Comparison of ENCODE assay signal across 8 mouse cellular contexts in the genomic region with DNA sequence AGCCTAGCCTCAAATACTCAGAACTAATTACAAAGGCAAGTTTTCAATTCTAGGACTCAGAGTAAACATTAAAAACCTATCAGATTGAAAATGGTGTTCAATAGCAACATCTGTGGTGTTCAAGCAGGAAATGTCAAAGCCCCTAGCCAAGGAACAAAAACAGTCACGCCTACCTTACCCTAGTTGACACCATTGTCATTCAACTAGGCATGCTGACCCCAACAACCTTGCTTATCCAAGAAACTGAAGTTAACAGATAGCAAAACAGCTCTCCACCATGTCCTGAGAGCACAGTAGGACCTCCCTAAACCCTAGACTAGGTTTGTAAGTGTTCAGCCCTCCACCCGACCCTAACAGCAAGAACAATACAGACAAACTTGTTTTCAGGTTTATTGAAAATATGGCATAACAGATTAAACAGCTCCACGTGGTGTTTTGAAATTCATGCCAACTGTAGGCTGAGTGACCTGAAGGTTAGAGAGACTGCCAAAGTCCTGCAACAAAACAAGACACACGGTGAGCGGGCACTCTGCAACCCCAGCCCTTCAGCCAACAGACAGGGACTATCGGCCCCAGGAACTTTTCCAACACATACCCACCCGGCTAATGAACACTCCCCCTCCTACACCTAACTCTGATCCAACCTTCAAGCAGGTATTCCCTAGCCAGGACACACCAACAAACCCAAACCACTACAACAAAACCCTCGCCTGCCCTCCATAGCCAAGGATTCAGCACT. TPM values are rescaled to one million over a fixed set of nuclear protein-coding genes. Genes with fewer than 3 reads are reported as not detected.
DNase-seq lines count a peak whose midpoint lies in the region; ATAC-seq and TF ChIP-seq lines count a peak whose summit lies in the region.

No protein-coding gene starts in this region.

- no peaks in the 10 kb centered on the region for H3K9me3 ChIP-seq in megakaryocyte, embryonic 14.5 days
- H3K9me3 ChIP-seq in forebrain, embryonic 16.5 days (ENCODE audit: control insufficient read depth, low read length): no peaks in the 10 kb centered on the region
- H3K9me3 ChIP-seq in limb, embryonic 14.5 days (ENCODE audit: control insufficient read depth, low read length): no peaks in the 10 kb centered on the region
- no peaks in the 10 kb centered on the region for H3K9me3 ChIP-seq in stomach, embryonic 16.5 days (replicated peaks; ENCODE audit: control insufficient read depth, low read length)

- peak overlapping the region; percentile 94; the same call in 1 of the 2 replicates for H3K9ac ChIP-seq in forebrain, embryonic 16.5 days (replicated peaks; ENCODE audit: low read depth, low read length)
- H3K9ac ChIP-seq in limb, embryonic 14.5 days (ENCODE audit: low read depth, low read length, severe bottlenecking): peak overlapping the region; percentile 97; the same call in 1 of the 2 replicates
- H3K9ac ChIP-seq in stomach, embryonic 16.5 days (ENCODE audit: low read length): peak overlapping the region; percentile 90

- ATAC-seq in megakaryocyte, adult 5-6 weeks (ENCODE audit: poor library complexity, severe bottlenecking): no peak
- no peak for ATAC-seq in forebrain, embryonic 16.5 days
- ATAC-seq in limb, embryonic 14.5 days (ENCODE audit: low FRiP score, low read depth): no peak
- ATAC-seq in stomach, embryonic 16.5 days (ENCODE audit: insufficient read depth, low FRiP score): no peak

- peak overlapping the region; percentile 70 for H3K4me2 ChIP-seq in forebrain, embryonic 16.5 days (ENCODE audit: low read length)
- peak overlapping the region; percentile 58 for H3K4me2 ChIP-seq in limb, embryonic 14.5 days (replicated peaks; ENCODE audit: low read depth, low read length, severe bottlenecking)
- H3K4me2 ChIP-seq in stomach, embryonic 16.5 days (ENCODE audit: low read depth, low read length): peak overlapping the region; percentile 85

- TF ChIP-seq POLR2A in limb, embryonic 14.5 days (IDR thresholded peaks at IDR 0.05; ENCODE audit: borderline replicate concordance, extremely low read depth, insufficient read depth, insufficient read length): no peak

- H3K27me3 ChIP-seq in megakaryocyte, embryonic 14.5 days (replicated peaks): no peaks in the 10 kb centered on the region
- no peaks in the 10 kb centered on the region for H3K27me3 ChIP-seq in forebrain, embryonic 16.5 days (replicated peaks; ENCODE audit: control insufficient read depth, insufficient read depth, low read length)
- no peaks in the 10 kb centered on the region for H3K27me3 ChIP-seq in limb, embryonic 14.5 days (ENCODE audit: control insufficient read depth, insufficient read depth, low read length)
- no peaks in the 10 kb centered on the region for H3K27me3 ChIP-seq in stomach, embryonic 16.5 days (ENCODE audit: control insufficient read depth, insufficient read depth, low read length)

- peaks cover 66% of the 10 kb centered on the region for H3K36me3 ChIP-seq in megakaryocyte, embryonic 14.5 days (replicated peaks; ENCODE audit: low read length)
- peaks cover 21% of the 10 kb centered on the region for H3K36me3 ChIP-seq in forebrain, embryonic 16.5 days (ENCODE audit: control insufficient read depth, insufficient read depth)
- peaks cover 60% of the 10 kb centered on the region for H3K36me3 ChIP-seq in limb, embryonic 14.5 days (ENCODE audit: control insufficient read depth, insufficient read depth, low read length)
- H3K36me3 ChIP-seq in stomach, embryonic 16.5 days (ENCODE audit: control insufficient read depth, insufficient read depth, low read length): peaks cover 17% of the 10 kb centered on the region

- DNase-seq in limb, embryonic 14.5 days (ENCODE audit: low spot score): no peak
- DNase-seq in thymus, postnatal 4 days: no peak
- DNase-seq in adrenal gland, adult 2 months: no peak
- no peak for DNase-seq in layer of hippocampus, adult 9-10 months (ENCODE audit: low spot score)

- H3K27ac ChIP-seq in forebrain, embryonic 16.5 days (ENCODE audit: low read length): no peak overlapping the region
- H3K27ac ChIP-seq in limb, embryonic 14.5 days (replicated peaks; ENCODE audit: low read depth, low read length): no peak overlapping the region
- no peak overlapping the region for H3K27ac ChIP-seq in stomach, embryonic 16.5 days (ENCODE audit: low read length)

- 71% methylated on average over 8 of the region's 8 CpGs for WGBS in forebrain, embryonic 16.5 days
- 77% methylated on average over 8 of the region's 8 CpGs for WGBS in limb, embryonic 14.5 days
- 56% methylated on average over 8 of the region's 8 CpGs for WGBS in stomach, embryonic 16.5 days

- peak overlapping the region; percentile 93 for H3K4me3 ChIP-seq in megakaryocyte, embryonic 14.5 days (replicated peaks)
- H3K4me3 ChIP-seq in forebrain, embryonic 16.5 days (replicated peaks; ENCODE audit: low read length): peak overlapping the region; percentile 97
- H3K4me3 ChIP-seq in limb, embryonic 14.5 days (replicated peaks; ENCODE audit: low read length): peak overlapping the region; percentile 86
- H3K4me3 ChIP-seq in stomach, embryonic 16.5 days (replicated peaks; ENCODE audit: low read length): peak overlapping the region; percentile 74

- H3K4me1 ChIP-seq in megakaryocyte, embryonic 14.5 days: peaks cover 54% of the 10 kb centered on the region
- H3K4me1 ChIP-seq in forebrain, embryonic 16.5 days (replicated peaks; ENCODE audit: control insufficient read depth, insufficient read depth, low read length): peaks cover 21% of the 10 kb centered on the region
- H3K4me1 ChIP-seq in limb, embryonic 14.5 days (ENCODE audit: control insufficient read depth, insufficient read depth, low read length): peaks cover 10% of the 10 kb centered on the region; the same call in 1 of the 2 replicates
- peaks cover 19% of the 10 kb centered on the region for H3K4me1 ChIP-seq in stomach, embryonic 16.5 days (ENCODE audit: control insufficient read depth, insufficient read depth, low read length)

RNA-seq across cellular contexts. Expression of gene Rps17, which starts 2.5 kb away (rescaled TPM):
- 57.3 and 223 TPM in 2 replicates for polyA plus RNA-seq in megakaryocyte, embryonic 14.5 days (2012; ENCODE audit: insufficient read depth, low replicate concordance)
- 1,953 and 2,112 TPM in 2 replicates for total RNA-seq in megakaryocyte, adult 5-6 weeks (2015)
- 2,159 and 2,431 TPM in 2 replicates for total RNA-seq in megakaryocyte, adult 5-6 weeks (2017)
- polyA plus RNA-seq in forebrain, embryonic 16.5 days (2015; fragmentation: Nextera tagmentation; extraction: Ambion mirVana): 718 and 738 TPM in 2 replicates
- polyA plus RNA-seq in limb, embryonic 14.5 days (2012; rRNA removed): 1,944 and 2,727 TPM in 2 replicates
- polyA plus RNA-seq in limb, embryonic 14.5 days (2014; fragmentation: Nextera tagmentation; extraction: Ambion mirVana): 1,353 and 1,439 TPM in 2 replicates
- polyA plus RNA-seq in stomach, embryonic 16.5 days (2015; fragmentation: Nextera tagmentation; extraction: Ambion mirVana): 1,067 and 1,217 TPM in 2 replicates
- 1,000 to 10,000 TPM in 1 of 2 experiments, 100 to 1,000 TPM in 1; 944 to 1,235 TPM for total RNA-seq in adrenal gland, adult 2 months (2021)
- polyA plus RNA-seq in adrenal gland, adult 2 months (2012; rRNA removed): 351 and 362 TPM in 2 replicates
